Mouse (Mus musculus) layer of hippocampus, adult 18-20 months (tissue): ENCODE data around the gene Atp8b4. TPM values are rescaled to one million over a fixed set of nuclear protein-coding genes. Genes with fewer than 3 reads are reported as not detected.
"Not testable (repeated sequence)": the region's sequence is repeated elsewhere in the genome, so short reads cannot be mapped to it uniquely, and the experiment has no call there.

Experiments used
- DNase-seq, 2 experiments: peaks; one replicate each; pipeline ENCODE4 v3.0.0; 2022; ENCODE audit warnings: low spot score in 2 of 2
- total RNA-seq, 2 experiments: library from RNA; stranded (reverse); gene quantifications; 2 replicates each; pipeline ENCODE4 v1.2.3; 2021

Gene Atp8b4
- total RNA-seq, 2 experiments from 2014 or later = not detected

DNA sequence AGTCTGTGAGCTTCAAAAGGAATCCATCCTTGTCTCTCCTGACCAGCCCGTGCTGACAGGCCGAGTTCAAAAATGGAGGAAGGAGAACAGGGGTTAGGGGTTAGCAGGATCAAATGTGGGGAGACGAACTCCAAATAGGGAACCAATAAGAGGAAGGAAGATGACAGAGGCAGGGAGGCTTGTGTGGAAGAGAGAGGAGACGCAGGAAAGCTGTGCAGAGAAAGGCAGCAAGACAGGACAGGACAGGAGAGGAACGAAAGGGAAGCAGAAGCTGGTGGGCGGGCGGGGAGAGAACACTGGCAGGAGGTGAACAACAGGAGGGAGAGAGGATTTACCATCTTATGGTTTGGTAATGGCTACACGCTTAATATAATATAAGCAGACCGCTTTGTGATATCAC lies 3.6 kb downstream of the Atp8b4 start:
- no peak for DNase-seq

GRCm38 (mm10) chr2:126495832-126496695 lies 4.4 kb downstream of the Atp8b4 start:
- DNase-seq = no peak

- no peak for DNase-seq
Measured at GRCm38 (mm10) chr2:126495230-126495629, 5.2 kb downstream of the Atp8b4 start.

DNA sequence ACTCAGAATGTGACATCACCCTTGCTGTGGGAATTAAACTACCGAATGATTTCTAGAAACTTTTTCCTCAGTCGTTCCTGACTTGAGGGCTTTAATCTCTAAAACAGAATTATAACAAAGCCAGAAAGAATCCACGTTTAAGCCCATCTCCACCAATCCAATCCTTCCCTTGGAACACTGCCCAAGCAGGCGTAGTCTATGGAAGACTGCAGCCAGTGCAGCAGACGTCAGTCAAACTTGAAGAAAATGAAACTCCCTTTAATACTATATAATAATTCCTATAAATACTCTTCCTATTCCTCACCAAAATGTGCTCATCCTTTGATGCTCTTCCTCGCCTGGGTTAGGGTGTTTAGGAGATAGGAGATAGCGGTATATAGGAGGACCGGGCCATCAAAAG lies 7.2 kb downstream of the Atp8b4 start:
- no peak for DNase-seq

DNA sequence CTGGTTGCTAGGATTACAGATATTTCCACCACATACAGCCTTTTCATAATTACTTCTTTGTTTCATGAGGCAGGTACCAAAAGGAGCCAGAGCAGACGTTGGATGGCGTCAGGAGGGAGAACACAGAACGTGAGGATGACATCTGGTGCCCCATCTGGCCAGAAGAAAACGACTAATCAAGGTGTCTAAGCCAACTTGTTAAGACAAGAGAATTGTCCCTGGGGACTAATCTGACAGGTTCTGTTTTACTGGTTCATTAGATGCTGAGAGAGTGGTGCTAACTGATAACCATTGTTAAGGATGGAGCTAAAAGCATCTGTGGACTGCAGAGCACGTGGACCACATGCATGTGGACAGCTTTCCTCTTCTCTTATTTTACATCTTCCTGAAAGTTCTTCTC lies 7.8 kb downstream of the Atp8b4 start:
- DNase-seq = no peak

DNA sequence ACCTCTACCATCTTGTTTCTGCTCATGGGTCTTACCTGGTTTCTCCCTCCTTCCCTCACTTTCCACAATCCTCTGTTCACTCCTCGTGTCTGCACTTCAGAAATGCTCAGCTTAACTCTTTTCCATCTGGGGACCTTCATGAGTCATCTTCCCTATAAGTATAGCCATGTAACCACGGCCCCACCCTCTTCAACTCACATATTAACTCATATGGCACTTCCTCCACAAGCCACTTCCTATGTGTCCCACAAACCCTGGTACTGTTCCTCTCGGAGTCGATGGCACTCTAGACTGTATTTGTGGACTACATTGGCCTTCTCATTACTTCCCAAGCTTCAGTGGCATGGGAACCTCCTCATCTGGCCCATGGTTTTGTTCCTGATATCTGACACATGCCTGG lies 9.0 kb downstream of the Atp8b4 start:
- DNase-seq = no peak

DNA sequence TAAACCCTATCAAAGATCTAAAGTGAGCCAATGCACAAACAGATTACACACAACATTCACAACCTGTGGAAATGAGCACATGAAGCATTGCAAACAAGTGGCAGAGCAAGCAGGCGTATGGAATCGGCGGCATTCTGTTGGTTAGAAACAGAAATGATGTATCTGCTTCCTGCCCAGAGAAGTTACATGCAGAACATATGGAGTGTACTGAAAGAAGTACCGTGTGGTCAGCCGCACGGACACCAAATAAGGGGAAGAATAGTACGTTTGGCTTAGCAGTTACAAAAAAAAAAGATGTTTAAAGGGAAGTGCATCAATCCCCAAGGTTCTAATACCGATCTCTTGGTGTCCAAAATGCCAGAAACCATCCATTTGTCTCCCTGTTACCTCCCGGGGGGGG lies 9.9 kb downstream of the Atp8b4 start:
- DNase-seq = no peak

GRCm38 (mm10) chr2:126485262-126486017 lies 15.0 kb downstream of the Atp8b4 start:
- DNase-seq = no peak

DNA sequence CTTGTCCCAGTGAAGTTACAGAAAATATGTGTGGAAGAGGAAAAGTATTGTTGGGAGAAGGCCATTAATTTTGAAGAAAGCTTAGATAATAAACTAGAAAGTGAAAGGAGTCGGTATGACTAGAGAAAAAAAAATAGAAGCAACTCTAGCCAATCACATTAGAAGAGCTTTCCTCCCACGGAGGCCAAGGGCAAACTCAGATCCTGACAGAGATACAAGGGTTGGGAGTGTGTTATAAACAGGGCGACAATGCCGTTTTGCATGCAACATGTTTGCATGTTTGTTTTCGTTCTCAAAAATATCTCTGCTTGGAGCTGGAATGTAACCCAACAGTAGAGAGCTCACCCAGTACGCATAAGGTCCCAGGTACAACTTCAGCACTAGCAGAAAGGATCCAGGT lies 17.1 kb downstream of the Atp8b4 start:
- DNase-seq = no peak

DNA sequence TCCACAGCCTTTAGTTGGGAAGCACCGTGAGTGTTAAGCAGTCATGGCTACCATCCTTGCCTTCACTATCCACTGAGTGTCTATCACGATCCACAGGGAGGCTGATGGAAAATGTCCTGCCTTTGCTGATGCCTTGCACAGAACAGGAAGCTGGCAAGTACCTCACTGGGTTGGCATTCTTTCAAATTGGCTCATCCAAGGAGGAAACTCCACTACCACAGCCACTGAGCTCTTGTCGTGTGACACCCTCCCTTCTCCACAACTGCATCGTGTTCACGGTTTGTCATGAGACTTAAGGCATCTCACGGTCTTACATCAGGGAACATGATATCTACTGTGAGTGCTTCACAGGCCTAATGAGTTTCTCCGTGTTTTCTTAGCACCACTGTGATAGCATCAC lies 22.9 kb downstream of the Atp8b4 start:
- no peak for DNase-seq

- DNase-seq = no peak
Measured at GRCm38 (mm10) chr2:126475681-126476410, 24.6 kb downstream of the Atp8b4 start.

- DNase-seq = no peak
Measured at GRCm38 (mm10) chr2:126474019-126474418, 26.5 kb downstream of the Atp8b4 start.

DNA sequence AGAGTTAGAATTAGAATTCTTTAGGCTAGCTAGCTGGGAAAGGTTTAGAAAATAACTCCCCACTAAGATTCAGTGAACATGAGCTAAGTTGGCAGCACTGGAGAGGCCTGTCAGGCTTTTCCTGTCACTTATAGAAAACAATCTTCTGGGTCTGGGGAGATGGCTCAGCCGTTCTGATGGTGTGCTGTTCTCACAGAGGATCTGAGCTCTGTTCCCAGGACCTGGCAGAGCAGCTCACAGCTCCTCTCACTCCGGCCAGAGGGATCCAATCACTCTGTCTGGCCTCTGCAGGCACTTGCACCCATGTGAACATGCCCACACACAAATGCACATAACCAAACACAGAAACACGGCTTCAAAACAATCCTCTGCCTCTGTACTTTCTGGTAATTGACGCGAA lies 27.6 kb downstream of the Atp8b4 start:
- DNase-seq = no peak

DNA sequence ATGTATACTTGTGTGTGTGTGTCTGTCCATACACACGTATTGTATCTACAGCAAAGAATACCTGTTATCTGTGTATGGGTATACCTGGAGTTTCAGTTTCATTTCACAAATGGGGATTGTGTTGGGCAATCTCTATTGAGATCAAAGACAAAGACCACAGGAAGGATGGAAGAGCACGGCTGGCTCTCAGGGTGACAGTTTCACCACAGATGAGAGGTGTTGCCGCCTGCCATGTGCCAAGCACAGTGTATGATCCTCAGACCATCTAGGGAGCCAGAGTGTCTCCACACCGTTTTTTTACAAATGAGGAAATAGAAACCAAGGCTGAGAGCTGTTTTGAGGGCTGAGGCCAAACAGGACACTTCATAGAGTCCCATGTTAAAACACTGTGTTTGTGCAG lies 32.7 kb downstream of the Atp8b4 start:
- no peak for DNase-seq

- DNase-seq = no peak
Measured at GRCm38 (mm10) chr2:126466391-126467134, 33.9 kb downstream of the Atp8b4 start.

GRCm38 (mm10) chr2:126458661-126459060 lies 41.8 kb downstream of the Atp8b4 start:
- DNase-seq = no peak

- DNase-seq = not testable (repeated sequence)
Measured at GRCm38 (mm10) chr2:126457759-126458158, 42.7 kb downstream of the Atp8b4 start.

GRCm38 (mm10) chr2:126450937-126451302 lies 49.6 kb downstream of the Atp8b4 start:
- DNase-seq = no peak

DNA sequence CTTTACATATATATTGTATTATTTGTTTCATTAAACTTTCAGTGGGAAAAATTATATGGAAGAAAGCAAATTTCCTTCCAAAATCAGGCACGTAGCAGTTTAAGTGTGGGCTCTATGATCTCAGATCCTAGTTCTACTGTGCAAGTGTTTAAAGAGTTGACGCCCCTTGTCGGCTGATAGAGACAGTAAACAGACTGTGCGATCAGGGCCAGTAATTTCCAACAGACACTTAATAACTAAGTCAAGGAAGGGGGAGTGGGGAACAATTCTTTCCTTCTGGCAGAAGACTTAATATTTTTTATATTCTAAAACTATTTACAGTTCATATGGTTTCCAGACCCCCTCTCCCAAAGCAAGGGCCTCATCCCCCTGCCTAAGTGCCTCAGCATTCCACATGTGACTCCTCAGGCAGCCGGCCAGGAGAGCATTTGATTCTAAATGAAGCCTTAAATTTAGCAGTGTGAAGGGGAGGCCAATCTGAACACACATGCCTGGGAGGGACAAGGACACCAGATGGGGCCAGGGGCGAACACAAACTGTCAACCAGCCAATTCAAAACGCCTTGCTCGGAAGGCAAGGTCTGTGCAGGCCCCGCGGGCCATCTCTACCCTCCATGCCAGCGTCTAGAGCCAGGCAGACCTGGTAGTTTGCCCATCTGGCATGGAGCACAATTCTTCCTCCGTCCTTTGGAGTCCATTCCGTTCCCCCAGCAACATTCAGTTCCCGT lies 50.1 kb downstream of the Atp8b4 start:
- peak in 1 of 2 experiments; percentile 26 for DNase-seq

DNA sequence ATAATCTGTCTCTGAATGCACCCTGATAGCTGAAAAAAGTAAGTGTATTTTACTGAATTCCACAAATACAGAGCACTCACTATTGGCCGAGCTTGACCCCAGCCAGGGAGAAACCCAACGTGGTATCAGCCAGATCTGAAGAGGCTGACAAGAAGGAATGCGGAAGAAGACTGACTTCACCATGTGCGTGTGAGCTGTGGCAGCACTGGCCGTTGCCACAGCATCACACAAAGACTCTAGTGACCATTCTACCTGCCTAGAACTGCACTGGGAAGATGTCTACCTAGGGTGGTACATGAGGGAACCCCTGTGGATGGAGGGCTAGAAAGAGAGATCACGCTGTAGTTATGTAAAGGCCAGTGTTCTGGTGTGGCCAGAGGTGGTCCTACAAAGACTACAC lies 55.4 kb downstream of the Atp8b4 start:
- DNase-seq = no peak
